Mouse (Mus musculus) ovary, postnatal 36 days (tissue): ENCODE measurements around the gene Zfhx3.

Experiments used
- DNase-seq: peaks from one replicate; pipeline ENCODE4 v3.0.0; 2022; ENCODE audit warnings: low spot score, mixed read lengths

The Zfhx3 gene

DNA sequence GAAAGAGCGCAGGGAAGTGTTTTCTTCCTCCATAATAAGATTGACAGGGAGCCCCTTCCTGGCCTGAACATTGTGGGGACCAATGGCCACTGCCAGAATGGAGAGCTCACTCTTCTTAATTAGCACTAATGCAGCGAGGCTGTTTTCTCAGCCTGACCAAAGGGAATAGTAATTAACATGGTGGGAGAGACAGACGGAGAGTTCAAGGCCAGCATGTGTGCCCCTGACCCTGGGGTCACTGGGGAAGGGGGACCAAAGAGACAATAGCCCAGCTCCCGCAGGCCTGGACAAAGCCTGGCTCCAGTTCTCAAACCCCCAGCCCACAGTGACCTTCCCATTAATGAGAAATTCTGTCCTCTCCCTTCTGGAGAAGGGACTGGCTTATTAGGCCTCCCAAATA, 419.0 kb downstream of the Zfhx3 start:
- no peak for DNase-seq

DNA sequence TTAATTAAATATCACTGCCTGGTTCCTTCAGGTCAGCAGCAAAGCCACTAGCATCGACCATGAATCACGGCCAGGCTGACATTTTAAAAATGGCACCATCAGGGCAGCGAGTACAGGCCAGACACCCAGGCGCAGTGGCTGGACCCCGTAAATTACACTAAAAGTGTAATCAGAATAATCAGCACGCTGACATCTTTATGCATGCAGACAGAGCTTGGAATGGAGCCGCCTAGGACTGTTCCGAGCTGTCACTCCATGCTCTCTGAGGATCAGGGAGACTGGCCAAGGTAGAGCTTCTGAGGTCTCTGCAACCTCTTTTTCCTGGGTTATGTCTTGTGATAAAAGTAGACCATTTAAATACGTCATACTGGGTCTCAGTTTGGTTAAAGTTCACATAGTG, 420.0 kb downstream of the Zfhx3 start:
- no peak for DNase-seq

DNA sequence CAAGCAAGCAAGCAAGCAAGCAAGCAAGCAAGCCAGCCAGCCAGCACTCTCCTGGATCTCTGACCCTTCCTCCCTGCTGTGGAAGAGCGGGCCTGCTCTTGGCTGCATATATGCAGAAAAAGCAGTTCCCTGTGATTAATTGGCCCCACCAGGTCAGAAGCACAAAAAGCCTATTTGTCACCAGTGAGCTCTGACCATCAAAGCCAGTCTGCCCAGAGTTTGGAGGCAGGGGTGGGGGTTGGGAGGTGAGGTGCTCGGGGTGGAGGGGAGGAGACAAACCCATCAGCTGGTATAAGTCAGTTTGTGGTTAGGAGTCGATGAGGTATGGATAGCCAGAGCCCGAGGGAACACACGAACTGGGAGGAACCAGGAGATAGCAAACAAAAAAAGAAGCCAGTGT, 421.0 kb downstream of the Zfhx3 start:
- DNase-seq: no peak

DNA sequence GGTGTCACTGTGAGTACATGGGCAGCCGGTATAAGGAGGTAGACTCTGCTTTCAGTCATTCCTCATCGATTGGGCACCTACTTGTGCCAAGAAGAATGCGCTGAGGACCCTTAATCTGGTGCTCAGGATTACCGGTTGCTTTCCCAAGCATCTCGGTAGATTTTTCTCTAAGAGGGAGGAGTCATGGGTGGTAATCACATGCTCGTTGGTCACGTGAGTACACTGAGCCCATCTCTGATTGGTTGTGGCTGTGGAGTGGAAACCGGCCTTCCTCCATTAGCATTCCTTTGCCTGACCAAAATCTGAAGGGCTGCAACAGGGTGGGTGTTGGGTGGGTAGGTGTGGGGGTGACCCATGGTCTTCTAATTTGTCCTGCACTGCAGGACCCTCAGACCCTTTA, 421.4 kb downstream of the Zfhx3 start:
- DNase-seq: no peak

DNA sequence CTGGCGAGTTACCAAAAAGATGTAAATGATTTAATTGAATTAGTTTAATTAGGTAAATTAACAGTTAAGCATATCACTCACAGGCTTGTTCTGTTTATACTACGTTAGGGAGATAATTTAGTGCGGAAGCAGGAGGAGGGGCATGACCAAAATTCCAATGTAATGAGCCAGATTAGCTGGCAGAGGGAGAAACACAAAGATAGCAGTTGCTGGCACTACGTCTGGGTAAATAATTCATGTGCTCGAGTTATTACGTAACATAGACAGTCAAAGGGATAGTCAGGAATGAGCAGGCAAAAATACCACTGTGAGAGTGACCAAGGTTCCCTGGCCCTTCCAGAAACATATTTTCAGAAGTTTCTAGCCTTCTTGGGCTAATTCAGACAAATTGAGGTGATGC, 426.6 kb downstream of the Zfhx3 start:
- no peak for DNase-seq

DNA sequence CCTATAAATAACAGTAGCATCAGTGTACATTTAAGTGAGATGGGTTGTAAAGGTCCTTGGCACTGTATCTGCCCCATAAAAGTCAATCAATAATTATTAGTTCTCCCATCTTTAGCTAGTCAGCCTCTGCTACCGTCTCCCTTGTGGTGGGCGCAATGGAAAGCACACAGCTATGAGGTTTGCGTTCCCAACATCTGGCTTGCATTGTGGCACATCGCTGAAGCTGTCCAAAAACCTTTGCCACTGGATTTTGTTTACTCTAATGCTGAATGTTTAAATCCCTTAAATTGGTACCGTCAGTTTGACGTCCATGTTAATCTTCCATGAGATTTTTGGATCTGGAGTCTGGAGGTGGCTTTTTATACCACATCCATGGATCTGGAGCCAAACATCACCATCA, 428.3 kb downstream of the Zfhx3 start:
- no peak for DNase-seq

DNA sequence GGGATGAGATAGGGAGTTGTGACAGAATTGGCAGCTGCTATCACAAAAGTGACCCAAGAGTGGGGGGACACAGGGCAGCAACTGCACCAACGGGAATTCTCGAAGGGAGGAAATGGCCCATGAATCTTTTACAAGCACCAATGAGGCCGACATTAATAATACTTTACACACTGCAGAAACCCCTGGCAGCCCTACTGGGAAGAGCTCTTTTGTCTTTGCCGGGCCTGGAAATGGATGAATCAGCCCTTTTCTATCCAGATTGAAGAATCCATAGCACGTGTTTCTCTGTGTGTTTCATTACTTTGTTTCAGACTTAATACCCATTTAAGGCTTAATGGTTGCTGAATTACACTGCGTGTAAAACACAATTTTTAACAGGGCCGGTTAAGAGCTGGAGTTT, 430.6 kb downstream of the Zfhx3 start:
- DNase-seq: no peak

DNA sequence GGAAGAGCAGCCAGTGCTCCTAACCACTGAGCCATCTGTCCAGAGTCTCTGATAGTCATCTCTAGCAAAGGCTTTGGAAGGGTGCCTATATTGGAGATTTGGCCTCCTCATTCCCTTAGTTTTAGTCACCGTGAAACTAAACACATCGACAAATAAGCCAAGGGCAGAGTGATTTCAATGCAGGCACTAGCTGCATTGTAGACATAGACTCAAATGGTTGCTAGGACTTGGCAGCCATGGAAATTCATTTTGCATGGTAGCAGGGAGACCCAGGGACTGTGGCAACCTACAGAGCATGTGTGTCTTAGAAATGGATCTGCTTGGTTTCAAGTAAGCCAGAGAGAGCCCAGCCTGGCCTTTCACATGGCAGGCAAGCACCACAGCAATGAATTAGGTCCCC, 435.6 kb downstream of the Zfhx3 start:
- DNase-seq: no peak

DNA sequence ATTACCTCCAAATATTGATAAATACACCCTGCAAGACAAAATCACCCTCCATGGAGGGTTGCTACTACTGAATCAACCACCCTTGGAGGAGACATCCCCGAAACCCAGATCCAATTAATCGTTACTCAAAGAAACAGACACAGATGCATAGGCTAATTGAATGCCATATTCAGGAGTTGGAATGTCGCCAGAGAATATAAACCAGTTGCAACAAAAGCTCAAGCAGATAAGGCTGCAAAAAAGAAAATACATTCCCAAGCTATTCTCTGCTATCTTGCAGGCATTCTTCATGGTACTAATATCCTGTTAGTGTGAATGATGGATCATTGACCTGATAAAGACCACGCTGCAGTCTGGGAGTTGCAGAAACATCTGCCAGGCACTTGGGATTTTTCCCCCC, 440.7 kb downstream of the Zfhx3 start:
- DNase-seq: no peak

DNA sequence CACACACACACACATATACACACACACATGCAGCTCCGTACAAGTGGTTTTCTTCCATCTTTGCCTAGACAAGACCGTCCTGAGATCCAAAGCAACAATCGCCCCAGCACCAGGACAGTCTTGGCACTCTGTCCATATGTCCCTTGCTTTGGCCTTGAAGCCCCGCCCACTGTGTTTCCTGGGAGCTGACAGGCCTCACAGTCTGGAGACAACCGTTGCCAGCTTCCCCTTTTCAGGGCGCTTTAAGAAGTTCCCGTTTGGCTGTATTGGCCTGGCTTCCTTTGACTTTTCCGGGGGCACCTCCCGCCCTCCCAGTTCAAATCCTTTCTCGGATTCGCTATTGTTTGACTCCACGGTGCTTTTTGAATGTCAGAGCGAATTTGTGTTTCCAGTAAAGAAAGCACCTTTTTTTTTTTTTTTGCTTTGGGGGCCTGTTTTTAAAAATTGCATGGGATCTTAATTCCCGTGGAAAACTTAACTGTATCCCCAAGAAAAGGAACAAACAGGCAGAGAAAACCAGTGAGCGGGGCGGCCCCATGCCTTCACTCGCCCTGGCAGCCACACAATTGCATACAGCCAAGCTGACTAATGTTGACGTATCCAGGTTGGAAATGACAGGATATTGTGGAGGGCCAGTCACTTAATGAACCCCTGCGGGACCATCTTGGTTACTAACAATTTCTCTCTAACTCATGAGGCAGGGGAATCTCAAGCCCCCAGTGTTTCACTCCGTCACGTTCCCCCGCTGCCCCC, 444.9 kb downstream of the Zfhx3 start:
- peak; percentile 19 for DNase-seq

DNA sequence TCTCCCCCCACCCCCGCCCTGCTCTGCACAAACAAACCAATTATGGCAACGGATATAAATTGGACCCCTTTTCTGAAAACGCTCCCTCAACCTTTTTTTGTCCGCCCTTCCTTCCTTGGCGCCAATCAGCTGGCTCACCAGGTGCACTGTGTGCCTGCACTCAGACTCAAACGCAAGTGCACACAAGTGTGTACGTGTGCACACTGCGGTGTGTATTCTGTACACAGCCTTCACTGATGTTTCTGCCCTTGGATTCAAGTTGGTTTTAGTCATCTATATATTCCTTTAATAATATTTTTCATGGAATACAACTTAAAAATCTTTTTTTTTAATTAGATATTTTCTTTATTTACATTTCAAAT, 445.4 kb downstream of the Zfhx3 start:
- no peak for DNase-seq

DNA sequence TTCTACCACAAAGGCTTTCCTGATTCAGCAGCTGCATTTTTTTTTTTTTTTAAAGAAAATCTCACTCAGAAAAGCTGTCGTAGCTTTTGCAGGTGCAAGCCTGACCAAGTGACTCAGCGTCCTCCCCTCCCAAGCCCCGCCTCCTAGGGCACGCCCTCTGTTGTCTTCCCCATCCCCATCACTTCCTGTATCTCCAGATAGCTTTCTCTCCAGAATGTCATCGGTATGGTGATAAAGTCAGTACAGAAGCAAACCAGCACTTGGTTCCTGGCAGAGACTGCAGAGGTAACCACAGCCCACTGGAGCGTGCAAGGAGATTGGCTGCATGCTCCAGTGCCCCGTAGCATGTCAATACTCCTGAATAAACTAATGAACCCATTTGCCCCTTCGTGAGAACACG, 450.5 kb downstream of the Zfhx3 start:
- peak; percentile 12 for DNase-seq

DNA sequence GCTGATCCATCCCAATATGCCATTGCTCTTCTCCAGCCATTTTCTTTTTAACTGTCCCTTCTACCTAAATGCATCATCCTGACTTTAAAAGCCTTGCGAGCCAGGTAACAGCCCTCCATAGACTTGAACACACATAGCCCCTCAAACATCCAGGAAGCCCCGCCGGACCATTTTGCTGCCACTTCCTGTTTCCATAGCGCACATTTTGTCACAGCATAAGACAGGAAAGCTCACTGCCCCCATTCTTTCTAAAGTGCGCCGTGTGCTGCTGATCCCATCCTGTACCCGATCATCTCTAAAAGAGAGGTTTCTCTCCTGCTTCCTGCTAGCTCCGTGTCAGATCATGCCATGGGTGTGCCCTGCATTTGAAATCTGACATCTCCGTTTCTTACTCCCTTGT, 459.7 kb downstream of the Zfhx3 start:
- DNase-seq: no peak

DNA sequence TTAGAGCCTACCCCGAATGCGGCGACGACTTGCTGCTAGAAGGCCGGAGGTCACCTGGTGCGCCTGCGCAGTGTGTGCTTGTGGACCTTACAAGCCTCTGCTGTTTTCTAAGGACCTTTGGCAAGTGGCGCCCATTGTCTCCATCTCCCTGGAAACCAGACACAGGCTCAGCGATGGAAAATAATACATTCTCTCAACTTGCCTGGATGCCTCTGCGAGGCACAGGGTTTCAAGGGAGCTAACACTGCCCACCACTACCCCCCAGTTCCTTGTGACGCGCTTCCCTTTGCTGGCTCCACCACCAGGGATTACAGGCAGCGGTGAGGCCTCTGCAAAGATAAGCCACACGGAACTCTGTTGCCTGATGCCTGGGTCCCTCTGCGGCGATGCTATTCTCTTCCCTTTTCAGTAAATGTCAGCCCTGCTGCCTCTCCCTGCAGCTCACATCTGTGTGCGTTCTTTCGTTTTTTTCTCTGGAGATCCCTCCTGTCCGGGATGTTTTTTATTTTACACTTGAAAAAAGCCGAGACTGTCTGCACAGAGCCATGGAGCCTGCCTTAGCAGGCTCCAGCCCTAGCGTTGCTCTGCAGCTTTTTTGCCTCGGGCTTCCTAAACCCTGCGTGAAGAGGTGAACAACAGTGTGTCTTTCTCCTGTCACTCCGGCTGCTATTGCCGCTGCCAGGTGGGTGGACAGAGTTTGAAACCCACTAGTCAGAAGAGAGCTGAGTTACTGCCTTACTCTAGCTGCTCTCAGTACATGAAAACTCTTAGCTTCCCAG, 464.5 kb downstream of the Zfhx3 start:
- DNase-seq: no peak

DNA sequence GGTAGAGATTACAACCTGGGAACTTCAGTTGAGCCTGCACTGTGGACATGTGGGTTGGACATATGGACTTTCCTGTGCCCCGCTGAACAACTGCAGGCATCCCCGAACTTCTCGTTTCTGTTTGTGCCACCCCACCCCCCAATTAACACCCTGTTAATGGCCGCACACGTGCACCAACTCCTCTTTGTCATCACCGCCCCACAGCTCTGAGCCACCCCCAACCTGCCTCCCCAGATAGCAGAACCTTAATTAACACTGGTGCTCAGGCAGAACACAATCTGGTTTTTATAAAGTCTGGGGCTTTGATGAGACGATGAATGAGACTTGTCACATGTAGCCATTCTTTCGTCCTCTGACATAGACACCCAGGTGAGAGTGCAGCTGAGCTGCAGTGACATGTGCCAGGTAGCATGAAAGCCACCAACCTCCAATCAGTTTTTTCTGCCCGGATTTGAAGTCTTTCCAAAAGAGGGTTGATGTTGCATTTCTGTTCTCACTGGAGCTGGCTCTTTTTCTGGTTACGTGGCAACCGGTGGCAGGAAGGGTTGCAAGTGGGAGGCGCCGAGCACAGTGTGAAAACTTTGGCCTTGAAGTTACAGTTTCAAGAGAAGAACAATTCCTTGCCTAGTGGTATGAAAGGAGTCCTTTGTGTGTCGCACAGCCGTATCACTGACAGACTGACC, 476.9 kb downstream of the Zfhx3 start:
- no peak for DNase-seq

DNA sequence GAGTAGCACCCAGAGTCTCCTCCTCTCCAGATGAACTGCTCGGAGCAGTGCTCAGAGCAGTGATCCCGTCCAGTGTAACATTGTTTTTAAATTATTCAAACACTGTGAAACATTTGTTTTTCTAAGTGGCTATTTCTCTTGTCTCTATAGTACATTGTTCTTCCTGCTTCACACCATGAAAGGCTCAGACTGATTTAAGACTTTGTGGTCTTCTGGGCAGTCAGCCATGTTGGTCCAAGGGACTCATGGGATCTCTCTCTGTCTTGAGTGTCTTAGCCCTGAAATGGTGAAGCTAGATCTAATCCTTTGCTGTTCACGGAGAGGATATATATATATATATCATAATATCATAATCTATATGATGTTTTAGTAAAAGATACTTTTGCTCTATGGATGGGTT, 480.1 kb downstream of the Zfhx3 start:
- no peak for DNase-seq

DNA sequence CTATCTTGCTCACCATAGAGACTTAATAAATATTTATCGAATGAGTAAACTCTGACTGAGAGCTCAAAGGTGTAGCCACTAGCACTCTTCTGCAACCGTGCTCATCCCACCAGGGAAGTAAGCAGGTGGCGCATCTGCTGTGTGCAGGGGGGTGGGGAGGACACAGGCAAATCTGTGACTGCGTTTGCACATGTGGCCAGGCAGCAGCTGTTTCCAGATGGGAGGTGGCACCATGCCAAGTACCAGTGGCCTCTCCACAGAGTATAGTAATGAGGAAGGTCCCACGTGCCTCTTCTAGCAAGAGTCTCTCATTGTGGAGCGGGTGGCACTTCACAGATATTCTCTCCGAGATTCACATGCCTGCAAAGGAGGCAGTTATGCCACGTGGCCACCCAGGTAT, 481.9 kb downstream of the Zfhx3 start:
- no peak for DNase-seq

DNA sequence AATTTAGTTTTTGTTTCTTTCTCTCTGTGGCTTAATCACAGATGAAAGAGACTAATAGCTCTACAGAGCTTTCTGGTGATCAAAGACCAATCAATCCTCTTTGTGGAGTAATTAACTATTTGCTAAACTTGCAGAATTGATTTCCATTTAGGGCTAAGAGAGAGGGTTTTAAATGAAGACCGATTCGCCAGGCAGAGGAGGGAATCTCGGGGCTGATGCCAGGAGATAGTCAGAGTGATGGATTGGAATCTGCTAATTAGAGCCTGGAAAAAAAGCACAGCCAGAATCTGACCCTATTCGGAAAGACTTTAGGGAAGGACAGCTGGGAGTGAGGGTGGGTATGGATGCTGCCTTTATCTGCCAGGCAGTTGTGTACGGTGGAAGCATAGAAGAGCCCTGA, 490.9 kb downstream of the Zfhx3 start:
- no peak for DNase-seq

DNA sequence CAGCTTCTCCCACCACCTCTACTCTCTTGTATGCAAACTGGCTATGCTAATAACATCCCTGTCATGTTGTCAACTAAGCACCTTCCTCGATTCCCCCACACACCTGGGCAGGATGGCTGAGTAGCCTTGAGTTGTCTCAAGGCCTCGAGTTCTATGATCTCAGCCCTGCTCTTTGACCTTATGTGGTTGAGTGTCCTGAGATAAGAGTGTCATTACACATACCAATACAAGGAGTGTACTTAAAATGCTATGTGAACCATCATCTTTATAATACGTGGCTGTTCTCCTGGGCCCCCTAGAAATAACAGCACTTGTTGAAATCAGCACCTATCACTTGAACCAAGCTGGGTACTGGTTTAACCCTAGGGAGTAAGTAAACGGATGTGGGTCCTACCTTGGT, 492.1 kb downstream of the Zfhx3 start:
- DNase-seq: no peak

DNA sequence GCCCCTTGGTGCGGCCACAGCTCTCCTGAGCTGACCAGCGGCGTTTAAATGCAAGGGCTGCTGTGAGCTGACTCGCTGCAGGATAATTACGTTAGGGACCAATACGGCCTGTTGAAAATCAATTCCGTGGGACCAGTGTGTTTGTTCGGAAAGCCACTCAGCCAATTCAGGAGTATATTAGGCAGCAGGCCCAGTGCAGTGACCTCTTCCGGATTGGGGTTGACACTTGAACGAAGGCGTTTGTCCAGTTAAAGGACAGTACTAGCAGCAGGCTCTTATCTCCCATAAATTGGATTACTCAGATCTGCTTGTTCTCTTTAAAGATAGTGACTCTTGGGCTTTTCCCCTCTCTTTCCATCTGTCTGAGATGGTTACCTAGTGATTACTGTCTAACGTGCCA, 493.9 kb downstream of the Zfhx3 start:
- DNase-seq: no peak

DNA sequence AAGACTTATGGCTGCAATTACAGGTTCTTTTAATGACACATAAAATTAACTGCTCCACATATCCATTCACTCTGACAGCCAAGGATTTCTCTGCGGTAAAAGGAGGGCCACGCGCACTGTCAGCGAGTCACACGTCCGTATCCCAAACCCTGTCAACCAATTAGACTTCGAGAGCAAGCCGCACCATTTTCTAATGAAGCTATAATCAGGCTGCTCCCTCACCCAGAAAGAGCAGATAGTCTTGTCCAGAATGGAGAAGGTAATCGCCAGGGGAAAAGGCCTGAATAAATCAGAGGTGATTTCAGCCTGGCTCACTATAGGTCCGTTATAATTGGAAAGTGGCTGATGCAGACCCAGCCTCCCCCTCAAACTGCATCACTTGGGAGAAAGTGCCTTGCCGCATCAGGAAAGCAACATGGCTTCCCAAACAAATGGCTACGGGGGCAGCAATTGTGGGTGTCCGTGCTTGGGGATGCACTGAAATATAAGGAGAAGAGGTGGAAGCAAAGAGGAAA, 494.9 kb downstream of the Zfhx3 start:
- DNase-seq: no peak

DNA sequence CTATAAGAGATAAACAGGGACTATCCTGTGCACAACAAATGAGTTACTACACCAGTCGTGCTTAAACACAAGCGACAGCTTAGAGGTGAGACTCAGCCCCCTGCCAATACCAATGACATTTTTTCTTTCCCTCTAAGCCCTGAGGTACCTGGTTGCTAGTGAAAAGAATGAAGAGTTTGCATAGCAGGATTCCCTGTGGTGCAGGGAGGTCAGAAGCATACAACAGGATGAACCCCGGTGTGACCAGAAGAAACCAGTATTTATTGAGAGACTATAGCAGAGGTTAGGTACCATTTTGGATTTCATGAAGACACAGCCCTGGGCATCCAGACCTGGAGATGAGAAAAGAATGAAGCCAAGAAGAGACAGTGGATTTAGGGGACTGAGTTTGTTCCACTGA, 498.0 kb downstream of the Zfhx3 start:
- DNase-seq: no peak

DNA sequence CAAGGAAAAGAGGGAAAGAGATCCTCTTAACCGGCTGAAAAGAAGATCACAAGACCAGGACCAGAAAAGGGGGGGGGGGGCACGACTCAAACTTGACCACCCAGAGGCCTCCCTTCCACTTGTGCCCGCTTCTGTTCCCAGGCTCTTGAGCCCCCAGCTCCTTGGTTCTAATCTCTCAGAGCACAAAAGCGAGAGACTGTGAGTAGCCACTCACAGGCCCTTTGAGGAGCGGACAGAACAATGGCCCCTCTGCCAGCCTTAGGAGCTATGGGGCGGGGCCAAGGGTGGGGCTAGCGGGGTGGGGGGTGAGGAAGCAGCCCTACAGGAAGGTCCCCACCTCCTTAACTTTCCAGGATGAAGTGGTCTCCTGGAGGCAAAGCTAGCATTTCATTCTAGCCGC, 508.4 kb downstream of the Zfhx3 start:
- DNase-seq: no peak
